Mouse (Mus musculus): ENCODE data around the gene Ccdc88b.

DNA sequence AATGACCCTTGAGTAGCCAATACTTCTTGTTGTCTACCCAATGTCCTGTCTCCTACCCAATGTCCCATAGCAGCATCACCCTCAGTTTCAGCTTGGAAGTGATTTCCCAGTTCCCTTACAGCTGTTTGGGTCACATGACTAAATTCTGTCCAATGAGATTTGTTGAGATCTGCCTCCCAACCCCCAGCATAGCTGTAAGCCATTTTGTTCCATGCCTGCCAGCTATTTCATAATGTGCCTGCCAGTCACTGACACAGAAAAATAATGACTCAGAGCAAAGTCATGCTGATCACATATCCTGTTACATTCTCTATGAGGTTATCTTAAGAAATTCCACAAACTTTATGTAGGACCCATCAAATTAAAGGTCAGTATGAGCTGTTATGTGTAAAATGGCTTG is 18.8 kb upstream of the Ccdc88b start:
- no peak for TF ChIP-seq CTCF (IDR thresholded peaks at IDR 0.05; ENCODE audit: low read depth)
- TF ChIP-seq EP300 (IDR thresholded peaks at IDR 0.05; ENCODE audit: low read depth) = no peak
